Mouse (Mus musculus): ENCODE measurements around the gene Olfr644.

The Olfr644 gene

DNA sequence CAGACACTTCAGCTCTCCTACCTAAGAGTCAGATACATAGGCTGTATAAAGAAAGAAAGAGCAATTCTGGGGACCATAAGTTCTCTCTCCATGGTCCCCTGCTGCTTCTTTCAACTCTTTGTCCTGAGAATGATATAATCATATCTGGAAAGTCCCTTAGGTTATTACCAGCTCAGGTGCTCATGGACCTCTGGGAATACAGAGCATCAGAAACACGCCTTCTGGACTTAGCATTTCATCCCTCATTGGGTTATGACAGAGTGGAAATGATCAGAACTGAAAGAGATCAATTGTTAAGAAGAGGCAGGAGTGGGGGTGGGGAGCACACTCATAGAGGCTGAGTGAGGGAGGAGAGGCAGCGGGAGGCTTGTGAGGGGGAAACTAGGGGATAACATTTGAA lies at the start of gene Olfr644:
Gene Olfr644, minus strand, starts transcription at position 101 of the 400 bp plus-strand sequence.
- peak; percentile 3 for DNase-seq (ENCODE audit: low spot score)

DNA sequence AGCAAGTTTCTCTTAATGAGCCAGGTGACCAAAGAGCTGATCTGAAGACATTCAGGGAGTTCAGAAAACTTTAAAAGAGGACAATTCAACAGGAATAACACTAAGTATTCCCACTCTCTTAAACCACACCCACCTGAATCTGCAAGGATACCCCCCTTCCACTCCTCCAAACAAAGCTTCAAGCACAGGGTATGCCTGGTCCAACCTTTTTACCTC lies 33.0 kb upstream of the Olfr644 start, which contains the start of gene Olfr646:
Gene Olfr646, plus strand, starts transcription at position 117 of the 216 bp plus-strand sequence.
- no peak for DNase-seq (ENCODE audit: low spot score)

DNA sequence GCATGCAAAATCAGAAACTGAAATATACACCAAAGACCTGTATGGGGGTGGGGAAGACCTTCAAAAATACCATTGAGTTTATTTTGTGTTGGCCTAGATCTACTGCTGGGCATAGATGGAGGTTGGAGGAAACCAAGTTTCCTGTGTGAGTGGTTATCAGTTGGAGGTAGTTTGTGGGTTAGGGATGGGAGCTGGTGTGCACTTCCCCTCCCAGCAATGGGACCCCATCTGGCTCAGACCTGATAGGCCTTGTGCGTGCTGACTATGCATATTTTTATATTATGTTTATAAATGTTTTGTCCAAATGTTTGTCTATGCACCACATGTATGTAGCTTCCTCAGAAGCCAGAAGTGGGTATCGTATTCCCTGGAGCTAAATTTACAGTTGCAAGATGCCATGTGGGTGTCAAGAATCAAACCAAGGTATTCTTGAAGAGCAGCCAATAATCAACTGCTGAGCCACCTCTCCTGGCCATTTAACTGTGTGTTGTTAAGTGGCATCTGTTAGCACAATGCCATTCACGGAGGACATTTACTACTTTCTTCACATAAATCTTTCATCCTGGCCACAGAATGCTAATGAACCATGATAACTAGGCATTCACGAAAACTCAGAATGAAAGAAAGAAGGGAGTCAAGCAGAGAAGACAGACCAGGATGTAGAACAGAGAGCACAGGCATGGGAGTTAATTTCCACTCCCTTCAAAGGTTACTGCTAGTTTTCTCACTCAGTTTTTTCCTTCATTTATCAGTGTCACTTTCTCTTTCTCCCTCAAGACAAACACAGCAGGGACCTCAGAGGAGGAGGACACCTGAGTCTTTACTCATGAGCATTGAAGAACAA lies 32.5 kb upstream of the Olfr644 start:
- DNase-seq (ENCODE audit: low spot score), result no peak

DNA sequence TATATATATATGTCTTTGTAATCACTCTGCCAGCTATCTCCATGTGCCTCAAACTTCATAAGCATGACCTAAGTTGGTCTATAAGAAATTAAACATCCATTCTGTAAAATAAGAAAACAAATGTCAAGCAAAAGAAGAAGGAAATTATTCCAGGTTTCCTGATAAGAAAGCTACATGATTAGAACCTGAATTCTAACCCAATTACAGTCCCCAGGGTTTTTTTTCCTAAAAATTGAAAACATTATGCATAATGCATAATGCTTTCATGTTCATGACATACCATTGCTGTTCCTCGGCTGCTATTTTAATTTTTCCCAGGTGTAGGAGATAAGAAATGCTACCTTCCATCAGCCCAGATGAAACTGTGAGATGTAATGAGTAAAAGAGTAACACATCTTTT lies 13.7 kb upstream of the Olfr644 start, which contains the start of gene Olfr645:
Gene Olfr645, minus strand, starts transcription at position 101 of the 400 bp plus-strand sequence.
- DNase-seq (ENCODE audit: low spot score), result no peak

DNA sequence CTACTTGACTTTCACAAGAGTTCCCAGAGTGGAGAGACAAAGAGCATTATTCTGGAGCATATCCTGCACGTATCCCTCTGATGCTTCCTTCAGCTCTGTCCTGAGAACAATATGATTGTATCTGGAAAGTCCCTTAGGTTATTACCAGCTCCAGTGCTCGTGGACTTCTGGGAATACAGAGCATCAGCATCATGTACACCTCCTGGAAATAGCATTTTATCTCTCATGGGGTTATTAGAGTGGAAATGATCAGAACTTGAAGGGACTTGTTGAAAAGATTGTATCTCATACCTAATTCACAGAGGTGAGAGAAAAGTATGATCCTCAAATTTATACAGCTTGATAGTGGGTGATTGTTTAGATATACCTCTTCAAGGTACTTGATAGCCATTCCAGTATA lies 10.3 kb downstream of the Olfr644 start, which contains the start of gene 4930516K23Rik:
Gene 4930516K23Rik, minus strand, starts transcription at position 101 of the 400 bp plus-strand sequence.
- DNase-seq (ENCODE audit: low spot score), result no peak

DNA sequence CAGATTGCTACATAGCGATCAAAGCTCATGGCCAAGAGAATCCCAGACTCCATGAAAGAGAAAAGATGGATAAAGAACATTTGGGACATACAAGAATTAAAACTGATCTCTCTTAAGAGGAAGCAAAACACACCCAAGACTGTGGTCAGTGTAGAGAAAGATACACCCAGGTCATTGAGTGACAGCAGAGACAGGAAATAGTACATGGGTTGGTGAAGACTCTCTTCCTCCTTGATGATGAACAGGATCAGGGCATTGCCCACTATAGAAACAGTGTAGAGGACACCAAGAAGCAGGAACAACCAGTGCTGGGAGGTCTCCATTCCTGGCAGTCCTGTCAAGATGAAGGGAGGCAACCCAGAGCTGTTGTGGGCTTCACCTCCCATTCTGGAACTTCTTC lies 12.5 kb downstream of the Olfr644 start:
- DNase-seq (ENCODE audit: low spot score), result no peak

DNA sequence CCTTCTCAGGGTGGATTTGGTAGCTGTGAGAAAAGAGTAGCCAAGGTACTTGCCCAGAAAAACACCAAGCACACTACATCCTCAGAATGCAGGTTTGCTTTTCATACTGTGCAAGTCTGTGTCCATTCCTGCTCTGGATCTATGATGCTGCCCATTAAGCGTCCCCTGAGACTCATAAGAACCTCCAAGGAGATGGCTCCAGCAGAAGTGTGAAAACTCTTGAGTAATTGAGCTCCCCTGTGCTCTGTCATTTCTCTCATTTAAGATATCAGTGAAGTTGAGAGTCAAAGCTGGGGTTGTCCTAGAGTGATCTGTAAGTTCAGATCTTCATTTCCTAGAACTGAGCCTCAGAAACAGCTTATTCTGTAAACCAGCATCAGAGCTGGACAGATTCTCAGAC lies 19.1 kb downstream of the Olfr644 start, which contains the start of gene Olfr642:
Gene Olfr642, minus strand, starts transcription at position 101 of the 400 bp plus-strand sequence.
- DNase-seq (ENCODE audit: low spot score), result no peak

DNA sequence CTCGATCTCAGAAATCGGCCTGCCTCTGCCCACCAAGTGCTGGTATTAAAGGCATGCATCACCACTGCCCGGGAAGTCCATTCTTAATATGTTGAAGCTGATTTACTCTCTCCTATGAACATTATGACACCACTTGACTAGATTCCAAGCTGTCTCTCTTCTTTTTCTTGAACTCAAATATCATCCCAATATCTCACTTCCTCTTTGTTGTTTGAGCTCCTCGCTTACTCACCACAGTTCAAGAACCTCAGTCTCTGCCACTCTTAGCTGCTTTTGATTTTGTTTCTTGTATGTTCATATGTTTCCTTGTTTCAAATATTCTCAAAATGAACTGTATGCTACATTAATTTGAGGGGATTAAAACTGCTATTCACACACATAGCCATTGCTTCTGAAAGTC lies 20.9 kb downstream of the Olfr644 start:
- DNase-seq (ENCODE audit: low spot score), result no peak

DNA sequence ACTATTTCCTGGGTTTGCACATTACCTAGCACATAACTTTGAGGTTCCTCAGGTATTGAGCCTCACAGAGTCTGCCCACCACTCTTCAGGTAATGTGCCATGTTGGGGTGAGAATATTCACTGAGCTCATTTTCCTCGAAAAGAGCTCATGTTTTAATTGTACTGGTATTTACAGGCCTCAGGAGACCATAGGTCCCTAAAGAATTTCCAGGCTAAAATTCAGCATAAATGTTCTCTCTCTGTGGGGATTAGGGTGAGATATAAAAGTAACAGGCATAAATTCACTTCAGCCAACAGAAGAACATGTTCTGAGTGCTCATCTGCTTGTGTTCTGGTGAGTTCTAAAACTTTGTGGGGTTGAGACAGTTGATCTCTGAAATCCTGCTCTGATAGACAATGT lies 36.5 kb downstream of the Olfr644 start, which contains the start of gene Olfr641:
Gene Olfr641, plus strand, starts transcription at position 301 of the 400 bp plus-strand sequence.
- no peak for DNase-seq (ENCODE audit: low spot score)

DNA sequence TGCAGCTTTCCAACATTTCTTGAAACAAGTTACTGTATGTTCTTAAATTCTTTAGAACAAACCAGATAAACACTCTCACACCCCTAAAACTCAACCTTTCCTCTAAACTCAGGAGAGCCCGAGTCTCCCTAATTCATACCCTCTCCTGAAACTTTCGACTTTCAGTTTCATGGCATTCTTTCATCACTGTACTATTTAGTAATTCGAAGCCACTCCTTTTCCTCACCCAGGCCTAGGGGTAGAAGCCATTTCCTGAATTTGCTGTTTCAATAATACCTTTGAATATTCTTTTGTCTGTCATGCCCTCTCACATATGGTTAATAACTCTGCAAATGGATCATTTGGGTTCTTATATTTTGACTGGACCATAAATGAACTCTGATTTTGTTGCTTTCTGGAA lies 44.7 kb downstream of the Olfr644 start:
- no peak for DNase-seq (ENCODE audit: low spot score)

DNA sequence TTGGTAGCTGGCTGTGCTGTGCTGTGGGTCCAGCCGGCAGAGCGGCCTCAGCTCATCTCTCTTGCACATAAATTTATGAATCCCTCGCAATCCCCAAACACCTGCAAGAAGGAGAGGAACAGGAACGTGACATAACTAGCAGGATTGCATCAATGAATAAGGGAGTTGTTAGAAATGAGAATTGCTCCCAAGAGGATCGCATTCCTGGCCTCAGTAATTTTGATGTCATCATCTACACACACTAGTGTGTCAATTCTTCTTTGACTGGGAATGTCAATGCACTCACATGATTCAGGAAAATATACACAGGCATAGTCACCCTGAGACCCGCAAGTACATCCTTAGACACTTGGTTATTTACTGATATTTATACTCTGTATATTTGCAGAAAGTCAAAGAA lies 46.2 kb downstream of the Olfr644 start, which contains the start of gene Olfr640:
Gene Olfr640, minus strand, starts transcription at position 101 of the 400 bp plus-strand sequence.
- DNase-seq (ENCODE audit: low spot score), result no peak

DNA sequence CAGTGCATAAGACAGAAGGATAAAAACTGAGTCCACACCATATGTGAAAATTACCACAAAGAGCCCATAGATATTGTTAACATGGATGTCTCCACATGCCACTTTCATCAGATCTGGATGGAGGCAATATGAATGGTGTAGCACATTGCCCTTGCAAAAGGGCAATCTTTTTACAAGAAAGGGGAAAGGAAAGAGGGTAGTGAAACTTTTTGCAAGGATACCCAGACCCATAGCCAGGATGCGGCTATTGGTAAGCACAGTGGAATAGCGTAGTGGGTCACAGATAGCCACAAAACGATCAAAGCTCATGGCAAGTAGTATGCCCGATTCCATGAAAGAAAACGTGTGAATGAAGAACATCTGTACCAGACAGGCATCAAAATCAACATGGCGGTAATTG lies 50.0 kb downstream of the Olfr644 start:
- no peak for DNase-seq (ENCODE audit: low spot score)

DNA sequence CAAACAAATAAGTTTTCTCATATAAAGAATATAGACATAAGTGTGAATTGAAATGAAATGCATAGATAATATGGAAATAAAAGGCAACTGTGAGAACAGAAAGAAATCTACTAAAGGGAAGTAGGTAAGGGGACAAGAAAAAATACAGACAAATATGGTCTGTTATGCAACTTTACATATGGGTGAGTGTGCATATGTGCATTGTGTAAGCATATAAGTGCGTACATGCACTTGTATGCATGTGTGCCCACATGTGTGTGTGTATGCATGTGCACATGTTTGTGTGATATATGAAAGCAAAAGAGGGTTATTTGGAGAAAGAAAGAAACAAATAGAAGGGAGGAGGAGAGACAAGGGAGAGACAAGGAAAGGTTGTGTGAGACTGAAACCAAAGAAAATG lies 52.7 kb downstream of the Olfr644 start:
- no peak for DNase-seq (ENCODE audit: low spot score)

DNA sequence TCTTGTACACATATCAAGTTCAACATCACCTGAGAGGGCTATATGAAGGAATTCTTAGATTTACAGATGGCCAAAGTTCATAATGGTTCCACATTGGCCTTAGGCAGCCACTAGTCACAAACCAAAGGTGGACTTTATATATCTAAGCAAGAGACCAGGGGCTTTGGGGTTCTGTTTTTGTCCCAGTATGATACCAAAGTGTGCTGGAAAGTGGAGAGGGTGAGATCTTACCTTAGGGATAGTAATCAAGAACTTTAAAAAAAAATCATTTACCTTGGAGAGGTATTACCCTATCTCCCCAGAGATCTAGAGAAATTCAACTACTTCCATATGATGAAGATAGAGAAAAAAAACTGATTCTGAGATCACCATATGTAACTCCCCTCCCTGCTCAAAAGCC lies 54.5 kb downstream of the Olfr644 start, which contains the start of gene Olfr639:
Gene Olfr639, minus strand, starts transcription at position 101 of the 400 bp plus-strand sequence.
- no peak for DNase-seq (ENCODE audit: low spot score)

Data from retina, embryonic 14.5 days (tissue).